Mouse (Mus musculus): ENCODE measurements around the gene Ankrd34a.

- no peak for TF ChIP-seq CTCF (IDR thresholded peaks at IDR 0.05; ENCODE audit: low read depth)
- TF ChIP-seq EP300 (IDR thresholded peaks at IDR 0.05; ENCODE audit: low read depth): no peak
Observed at GRCm38 (mm10) chr3:96634015-96634414, 37.6 kb downstream of the Ankrd34a start.
